Mouse (Mus musculus) yolk sac, embryonic 10.5 days (tissue): ENCODE measurements at regions not wholly inside any gene's neighbourhood (a gene's known extent, or its start where the extent isn't known, plus 50 kb on each side); places are given as distances from the start of the nearest gene placed in this dataset.
A peak's percentile ranks its signal among the peaks of the same experiment; 100 is the strongest.

Source experiments
- DNase-seq: peaks from one replicate; pipeline ENCODE4 v3.0.0-alpha.2; 2017; ENCODE audit warnings: low spot score

DNA sequence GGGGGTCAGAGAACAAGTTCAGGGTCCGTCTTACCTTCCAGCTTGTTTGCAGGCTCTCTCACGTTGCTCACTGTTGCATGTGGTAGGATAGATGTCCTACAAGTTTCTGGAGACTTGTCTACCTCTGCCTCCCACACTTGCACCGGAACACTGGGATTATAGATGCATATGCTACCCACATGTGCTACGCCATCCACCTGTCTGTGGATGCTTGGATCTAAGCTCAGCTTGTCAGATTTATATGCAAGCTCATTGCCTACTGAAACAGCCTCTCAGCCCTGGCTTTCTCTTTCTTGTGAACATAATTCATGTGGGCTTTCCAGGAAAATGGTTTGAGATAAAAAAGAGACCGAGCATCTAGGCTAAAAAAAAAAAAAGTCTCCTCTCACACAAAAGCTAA, 353.0 kb downstream of the Nucb2 start:
- no peak for DNase-seq

DNA sequence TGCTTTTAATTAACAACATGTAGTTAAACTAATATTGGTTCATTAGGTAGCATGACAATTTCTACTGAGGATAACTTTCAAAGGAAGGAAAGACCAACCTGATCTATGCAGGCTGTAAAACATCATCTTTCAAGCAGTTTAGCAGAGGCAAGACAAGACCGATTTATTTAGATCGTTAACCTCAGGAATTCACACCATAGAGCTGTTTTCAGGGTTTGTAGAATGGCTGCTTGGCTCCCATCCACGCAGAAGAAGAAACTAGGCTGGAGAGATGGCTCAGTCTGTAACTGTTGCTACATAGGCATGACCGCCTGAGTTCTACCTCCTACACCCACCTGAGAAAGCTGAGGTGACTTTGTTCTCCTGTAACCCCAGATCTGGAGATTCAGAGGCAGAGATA, 353.6 kb downstream of the Nucb2 start:
- DNase-seq, result no peak

DNA sequence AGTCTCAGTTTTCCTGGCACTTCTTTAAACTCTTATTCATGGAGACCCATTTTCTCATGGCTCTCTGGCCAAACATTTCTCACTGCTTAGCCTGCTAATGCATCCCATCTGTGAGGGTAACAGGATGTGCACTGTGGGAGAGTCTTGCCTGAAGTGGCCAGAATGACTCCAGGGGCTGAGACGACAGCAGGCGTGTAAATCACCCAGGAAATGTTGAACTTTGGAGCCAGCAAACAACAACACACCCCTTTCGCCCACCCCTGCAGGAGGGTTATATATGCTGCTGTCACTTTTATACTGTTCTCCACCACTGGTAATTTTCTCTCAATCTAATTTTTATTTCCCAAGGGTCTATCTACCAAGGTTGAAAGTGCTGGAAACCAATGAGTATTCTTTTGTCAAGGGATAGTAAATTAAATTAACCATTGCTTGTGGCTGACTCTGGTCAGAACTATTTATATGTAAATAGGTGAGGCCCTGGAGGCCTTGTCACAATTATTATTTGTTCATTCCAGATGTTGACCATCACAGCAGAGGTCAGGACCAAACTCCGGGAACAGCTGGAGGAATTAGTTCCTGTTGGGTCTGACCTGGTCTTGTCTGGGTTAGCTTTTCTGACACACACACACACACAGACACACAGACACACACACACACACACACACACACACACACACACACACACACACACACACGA, 378.2 kb downstream of the Nucb2 start:
- peak; percentile 7 for DNase-seq

DNA sequence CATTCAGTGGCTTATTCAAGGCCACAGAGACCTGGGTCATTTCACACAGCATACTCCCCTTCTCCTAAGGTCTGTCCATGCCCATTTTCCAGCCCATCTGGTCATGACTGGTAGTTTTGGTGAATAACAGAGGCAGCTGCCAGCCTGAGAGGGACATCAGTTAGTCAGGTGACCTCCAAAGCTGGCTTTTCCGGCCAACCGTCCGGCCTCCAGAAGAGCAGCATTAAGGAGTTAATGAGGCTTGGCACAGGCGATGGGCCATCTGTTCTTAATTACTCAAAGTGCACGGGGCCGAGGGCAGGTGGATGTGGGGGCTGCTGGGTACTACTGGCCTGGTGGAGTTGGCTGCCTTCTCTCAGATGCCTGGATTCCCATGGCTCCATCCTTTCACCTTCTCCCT, 389.7 kb downstream of the Nucb2 start:
- DNase-seq, result no peak

DNA sequence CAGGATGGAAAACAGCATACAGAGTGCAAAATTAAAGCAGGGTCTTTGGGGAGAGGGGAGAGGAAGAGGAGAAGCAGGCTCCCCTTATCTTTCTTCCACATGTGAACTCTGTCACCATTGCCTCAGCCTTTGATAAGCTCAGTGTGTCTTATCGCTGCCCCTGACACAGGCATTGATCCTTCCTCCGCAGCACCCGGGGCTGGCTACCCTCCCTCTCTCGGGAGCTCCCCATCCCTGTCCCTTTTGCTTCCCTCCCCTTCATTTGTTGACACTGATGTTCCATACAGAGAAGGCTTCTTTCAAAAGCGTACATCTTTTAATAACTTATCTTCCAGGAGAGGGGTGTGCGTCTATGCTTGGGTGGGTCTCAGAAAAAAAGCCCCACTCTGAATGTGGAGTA, 411.6 kb downstream of the Nucb2 start:
- no peak for DNase-seq

- no peak for DNase-seq
Observed at GRCm38 (mm10) chr7:116917921-116918670, 413.9 kb downstream of the Nucb2 start.

DNA sequence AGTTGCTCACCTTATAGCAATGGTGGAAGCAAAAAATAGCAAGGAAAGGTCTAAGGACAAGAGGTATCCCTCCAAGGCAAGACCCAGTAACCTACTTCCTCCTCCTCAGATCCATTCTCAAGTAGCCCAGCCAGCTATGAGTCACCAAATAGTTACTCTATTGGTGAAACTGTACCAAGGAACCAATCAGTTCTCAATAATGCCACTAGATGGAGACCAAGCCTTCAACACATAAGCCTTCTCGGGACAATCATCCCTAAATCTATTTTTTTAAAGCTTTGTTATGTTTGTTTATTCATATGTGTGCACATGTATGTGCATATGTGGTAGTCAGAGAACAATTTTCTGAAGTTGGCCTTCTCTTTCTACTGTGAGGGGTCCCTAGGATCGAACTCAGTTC, 434.3 kb upstream of the Xylt1 start:
- no peak for DNase-seq

DNA sequence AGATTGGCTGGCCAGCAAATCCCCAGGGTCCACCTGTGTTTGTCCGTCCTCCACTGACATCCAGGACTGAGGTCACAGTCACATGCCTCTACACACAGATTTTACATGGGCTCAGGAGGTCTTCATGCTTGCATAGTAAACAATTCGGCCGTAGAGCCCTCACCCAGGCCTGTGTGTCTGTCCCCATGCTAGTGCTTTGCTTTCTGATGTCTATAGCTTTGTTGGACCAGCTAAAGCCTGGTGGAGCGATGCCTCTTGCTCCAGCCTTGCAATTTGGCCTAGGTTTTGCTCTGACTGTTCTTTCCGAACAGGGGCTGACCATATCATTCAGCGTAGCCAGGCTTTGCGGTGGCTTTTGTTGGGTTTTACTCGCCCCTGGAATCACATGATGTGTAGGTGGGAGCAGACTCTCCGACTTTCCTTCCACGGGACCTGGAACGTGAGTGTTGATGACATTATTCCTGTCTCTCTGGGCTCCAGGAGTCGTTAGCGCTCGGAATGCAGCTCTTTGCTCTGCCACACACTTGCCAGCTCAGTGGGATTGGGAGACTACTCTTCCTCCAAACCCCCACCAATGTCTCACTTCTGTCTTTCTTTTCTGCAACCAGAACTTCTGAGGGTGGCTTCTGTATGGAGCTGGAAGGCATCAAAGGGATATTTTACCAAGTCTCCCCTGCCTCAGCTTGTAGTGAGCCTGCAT, 421.4 kb upstream of the Xylt1 start:
- DNase-seq, result no peak

GRCm38 (mm10) chr7:116963839-116964238, 416.9 kb upstream of the Xylt1 start:
- no peak for DNase-seq

- no peak for DNase-seq
Observed at GRCm38 (mm10) chr7:116991351-116991750, 389.4 kb upstream of the Xylt1 start.

GRCm38 (mm10) chr7:116992166-116992565, 388.6 kb upstream of the Xylt1 start:
- no peak for DNase-seq

- DNase-seq, result no peak
Observed at GRCm38 (mm10) chr7:116995770-116996169, 385.0 kb upstream of the Xylt1 start.

GRCm38 (mm10) chr7:117003167-117003566, 377.6 kb upstream of the Xylt1 start:
- no peak for DNase-seq

DNA sequence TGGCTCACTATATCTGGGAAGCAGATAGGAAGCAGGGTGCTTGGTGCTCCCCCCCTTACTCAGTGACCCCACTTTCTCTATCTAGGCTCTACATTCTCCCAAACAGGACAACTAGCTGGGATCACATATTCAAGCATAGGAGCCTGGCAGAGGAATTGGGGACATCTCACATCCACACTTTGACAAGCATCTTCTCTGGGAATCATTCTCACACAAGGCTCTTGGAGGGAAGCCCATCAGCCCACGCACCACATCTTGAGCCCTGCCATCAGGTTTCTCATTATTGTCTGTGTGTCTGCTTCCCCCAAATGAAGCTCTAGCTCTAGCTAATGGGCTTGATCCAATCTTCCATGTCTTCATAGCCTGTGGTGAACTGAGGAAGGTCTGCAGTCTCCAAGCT, 362.4 kb upstream of the Xylt1 start:
- no peak for DNase-seq

DNA sequence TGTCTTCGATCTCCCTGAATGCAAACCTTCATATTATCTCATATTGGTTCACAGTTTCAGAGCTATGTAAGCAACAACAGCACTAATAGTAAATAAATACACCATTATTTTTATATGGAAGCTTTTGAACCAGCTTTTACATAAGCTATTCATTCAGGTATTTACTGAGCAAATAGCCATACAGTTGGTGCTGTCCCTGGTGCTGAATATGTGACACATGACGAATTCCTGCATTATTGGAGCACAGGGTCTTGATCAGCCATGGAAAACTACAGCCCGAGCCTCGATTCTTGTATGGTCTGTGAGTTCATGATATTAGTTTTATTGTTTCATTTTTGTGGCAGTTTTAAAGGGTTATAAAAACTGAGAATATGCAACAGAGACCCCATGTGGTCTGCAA, 359.1 kb upstream of the Xylt1 start:
- DNase-seq, result peak; percentile 21

DNA sequence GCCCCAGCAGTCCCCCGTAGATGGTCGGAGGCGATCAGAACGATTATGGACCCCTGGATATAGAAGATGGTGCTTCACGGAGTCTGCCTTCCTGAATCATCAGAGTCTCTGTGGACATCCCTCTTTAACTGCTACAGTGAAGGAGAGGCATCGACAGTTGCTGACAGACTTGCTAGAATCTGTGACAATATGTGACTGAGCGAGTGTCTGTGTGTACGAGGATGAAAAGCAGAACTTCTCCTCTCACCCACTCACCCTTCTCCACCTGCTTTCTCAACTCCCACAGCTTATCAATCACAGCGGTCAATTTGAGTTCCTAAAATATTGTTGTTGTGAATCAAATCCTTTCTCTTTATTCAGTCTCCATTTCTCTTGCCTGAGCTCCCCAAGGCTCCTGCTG, 335.9 kb upstream of the Xylt1 start:
- DNase-seq, result no peak

DNA sequence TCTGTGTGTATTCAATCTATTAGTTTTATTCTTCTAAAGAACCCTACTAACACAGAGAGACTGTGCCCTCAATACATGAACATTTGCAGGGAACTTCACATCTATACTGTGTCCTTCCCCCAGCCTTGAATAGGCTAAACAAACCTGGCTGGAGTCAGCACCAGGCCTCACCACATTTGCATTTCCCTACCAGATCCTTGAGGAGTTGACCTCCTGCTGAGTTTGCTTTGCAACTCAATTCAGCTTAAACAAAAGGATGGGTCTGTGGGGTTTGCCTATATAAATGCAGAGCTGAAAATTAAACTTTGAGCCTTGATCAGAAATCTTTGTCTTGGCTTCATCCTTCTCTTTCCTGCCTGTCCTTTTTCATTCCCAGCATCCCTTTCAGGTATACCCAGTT, 331.5 kb upstream of the Xylt1 start:
- DNase-seq, result no peak

DNA sequence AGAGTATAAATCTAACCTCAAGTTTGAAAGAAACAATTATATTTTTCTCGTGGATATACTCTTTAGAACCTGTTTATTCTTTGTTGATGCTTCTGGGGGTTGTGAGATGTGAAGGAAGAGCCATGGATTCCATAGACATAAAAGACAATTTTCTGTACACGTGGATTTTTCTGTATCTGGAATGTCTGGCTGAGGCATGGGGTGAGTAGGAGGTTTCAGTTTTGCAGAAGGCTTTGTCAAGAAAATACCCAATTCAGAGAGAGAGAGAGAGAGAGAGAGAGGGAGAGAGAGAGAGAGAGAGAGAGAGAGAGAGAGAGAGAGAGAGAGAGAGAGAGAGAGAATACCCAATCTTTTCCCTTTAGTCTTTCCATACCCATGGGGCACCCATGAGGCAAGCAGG, 315.0 kb upstream of the Xylt1 start:
- DNase-seq, result no peak

GRCm38 (mm10) chr7:117090911-117091550, 289.7 kb upstream of the Xylt1 start:
- DNase-seq, result peak; percentile 11

DNA sequence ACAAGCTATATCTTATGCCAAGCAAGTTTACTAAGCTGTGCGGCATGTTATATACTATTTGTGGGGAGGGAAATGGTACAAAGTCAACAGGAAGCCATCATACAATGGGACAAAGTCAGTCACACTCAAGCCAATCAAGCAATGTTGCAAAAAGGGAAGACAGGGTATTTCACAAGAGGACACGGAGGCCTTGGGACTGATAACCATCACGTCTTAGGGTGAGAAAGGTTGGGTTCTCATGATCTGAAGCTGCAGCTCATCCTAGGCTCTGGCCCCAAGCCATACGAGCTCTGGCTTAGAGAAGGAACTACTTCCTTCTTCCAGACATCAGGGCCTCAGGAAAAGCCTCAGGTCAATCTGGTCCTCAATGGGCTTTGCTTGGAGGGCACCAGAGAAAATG, 287.9 kb upstream of the Xylt1 start:
- no peak for DNase-seq

- no peak for DNase-seq
Observed at GRCm38 (mm10) chr7:117097618-117098017, 283.2 kb upstream of the Xylt1 start.

- no peak for DNase-seq
Observed at GRCm38 (mm10) chr7:117099041-117099440, 281.7 kb upstream of the Xylt1 start.

DNA sequence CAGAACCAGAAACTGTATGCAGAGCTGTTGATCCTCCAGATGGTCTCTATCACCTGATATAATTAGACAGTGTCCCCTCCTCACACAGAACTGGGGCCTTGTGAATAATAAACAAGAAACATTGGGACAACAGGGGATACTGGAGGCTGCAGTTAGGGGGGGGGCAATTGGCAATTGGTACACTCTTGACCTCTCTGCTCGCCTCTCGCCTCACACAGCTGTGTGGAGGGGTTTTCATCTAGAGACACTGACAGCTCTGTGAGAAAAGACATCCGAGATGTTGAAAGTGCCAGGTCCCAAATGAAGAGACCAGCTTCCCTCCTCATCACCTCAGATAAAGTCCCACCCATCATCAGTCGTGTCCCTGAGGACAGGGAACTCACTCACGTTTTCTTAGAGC, 277.7 kb upstream of the Xylt1 start:
- DNase-seq, result no peak
